Mouse (Mus musculus) left cerebral cortex, adult 9 months (tissue): ENCODE data around the gene Rep15.

Source experiments
- DNase-seq, 2 experiments: peaks; one replicate each; pipeline ENCODE4 v3.0.0; 2022; ENCODE audit warnings: low spot score in 2 of 2

Rep15 gene

GRCm38 (mm10) chr6:147029591-147029990 lies 2.8 kb upstream of the Rep15 start:
- no peak for DNase-seq

GRCm38 (mm10) chr6:147030096-147030885 lies 2.1 kb upstream of the Rep15 start:
- no peak for DNase-seq

- DNase-seq, result peak; percentile 56 to 87
These were observed 10.2 kb downstream of the Rep15 start, which contains the start of gene Mrps35 for GRCm38 (mm10) chr6:147042291-147043290. Gene Mrps35, plus strand, starts transcription at chr6:147042764.

- no peak for DNase-seq
These were observed 11.2 kb downstream of the Rep15 start for GRCm38 (mm10) chr6:147043633-147044032.

GRCm38 (mm10) chr6:147049239-147049805 lies 16.9 kb downstream of the Rep15 start:
- peak in 1 of 2 experiments; percentile 30 for DNase-seq

- DNase-seq, result no peak
These were observed 19.3 kb downstream of the Rep15 start for GRCm38 (mm10) chr6:147051666-147052065.

GRCm38 (mm10) chr6:147052440-147052839 lies 20.1 kb downstream of the Rep15 start:
- DNase-seq, result no peak

- DNase-seq, result peak in 1 of 2 experiments; percentile 33
These were observed 21.6 kb downstream of the Rep15 start for GRCm38 (mm10) chr6:147053785-147054646.

- no peak for DNase-seq
These were observed 23.1 kb downstream of the Rep15 start for GRCm38 (mm10) chr6:147055374-147055977.

- no peak for DNase-seq
These were observed 26.9 kb downstream of the Rep15 start for GRCm38 (mm10) chr6:147059326-147059725.

GRCm38 (mm10) chr6:147061630-147062029 lies 29.2 kb downstream of the Rep15 start:
- DNase-seq, result no peak

- DNase-seq, result no peak
These were observed 29.6 kb downstream of the Rep15 start for GRCm38 (mm10) chr6:147062034-147062433.

- no peak for DNase-seq
These were observed 30.3 kb downstream of the Rep15 start for GRCm38 (mm10) chr6:147062694-147063093.

- DNase-seq, result no peak
These were observed 32.0 kb downstream of the Rep15 start for GRCm38 (mm10) chr6:147064226-147064943.

- no peak for DNase-seq
These were observed 32.5 kb downstream of the Rep15 start for GRCm38 (mm10) chr6:147064944-147065261.

- DNase-seq, result no peak
These were observed 43.5 kb downstream of the Rep15 start for GRCm38 (mm10) chr6:147075808-147076387.

- DNase-seq, result no peak
These were observed 44.5 kb downstream of the Rep15 start for GRCm38 (mm10) chr6:147076878-147077277.

GRCm38 (mm10) chr6:147079919-147080318 lies 47.5 kb downstream of the Rep15 start:
- DNase-seq, result no peak
